Mouse (Mus musculus) central nervous system, embryonic 18 days (tissue): ENCODE data around the gene Ripor1. TPM values are rescaled to one million over a fixed set of nuclear protein-coding genes. Genes with fewer than 3 reads are reported as not detected.

ENCODE experiments used
- polyA plus RNA-seq: library from polyadenylated mRNA; depleted of rRNA; stranded (reverse); fragments of >200 nt; gene quantifications from 2 replicates; pipeline ENCODE4 v1.2.3, GENCODE M21; 2012; rRNA removed

Gene Ripor1
- polyA plus RNA-seq: 28.1 and 32.8 TPM in 2 replicates

GRCm38 (mm10) chr8:105604804-105605381 is at the start of gene Ripor1:
Gene Ripor1, plus strand, starts transcription at chr8:105605255.

GRCm38 (mm10) chr8:105565952-105566702 is 38.9 kb upstream of the Ripor1 start, which contains the start of gene Atp6v0d1:
Gene Atp6v0d1, minus strand, starts transcription at chr8:105566047.

GRCm38 (mm10) chr8:105636018-105636962 is 31.2 kb downstream of the Ripor1 start, which contains the start of gene Ctcf:
Gene Ctcf, plus strand, starts transcription at chr8:105636568.

GRCm38 (mm10) chr8:105636963-105637510 is 32.0 kb downstream of the Ripor1 start, which contains the start of gene Agrp:
Gene Agrp, minus strand, starts transcription at chr8:105637393.

Other genes starting within 250 kb of the Ripor1 start
- gene Plekhg4, start 232.0 kb upstream of the Ripor1 start, polyA plus RNA-seq: 14.5 and 17.4 TPM in 2 replicates
- gene Kctd19, start 191.8 kb upstream of the Ripor1 start, polyA plus RNA-seq: 0.04 and 0.09 TPM in 2 replicates
- 0.47 and 0.82 TPM in 2 replicates for gene Lrrc36, start 191.7 kb upstream of the Ripor1 start, polyA plus RNA-seq
- 99.4 and 162 TPM in 2 replicates for gene Tppp3, start 133.7 kb upstream of the Ripor1 start, polyA plus RNA-seq
- gene Zdhhc1, start 108.4 kb upstream of the Ripor1 start, polyA plus RNA-seq: 38.3 and 39.3 TPM in 2 replicates
- gene Hsd11b2, start 86.5 kb upstream of the Ripor1 start, polyA plus RNA-seq: 0.85 and 3.1 TPM in 2 replicates
- 254 and 273 TPM in 2 replicates for gene Atp6v0d1, start 39.2 kb upstream of the Ripor1 start, polyA plus RNA-seq
- gene Ctcf, start 31.3 kb downstream of the Ripor1 start, polyA plus RNA-seq: 38.3 and 40.0 TPM in 2 replicates
- gene Agrp, start 32.1 kb downstream of the Ripor1 start, polyA plus RNA-seq: 0.79 and 0.87 TPM in 2 replicates
- 21.1 TPM in 2 replicates for gene Carmil2, start 81.0 kb downstream of the Ripor1 start, polyA plus RNA-seq
- 53.7 and 57.3 TPM in 2 replicates for gene Acd, start 95.8 kb downstream of the Ripor1 start, polyA plus RNA-seq
- gene Pard6a, start 95.9 kb downstream of the Ripor1 start, polyA plus RNA-seq: 50.9 and 51.0 TPM in 2 replicates
- 0.12 and 0.31 TPM in 2 replicates for gene 4933405L10Rik, start 102.4 kb downstream of the Ripor1 start, polyA plus RNA-seq
- 22.4 and 25.1 TPM in 2 replicates for gene Enkd1, start 103.0 kb downstream of the Ripor1 start, polyA plus RNA-seq
- 51.6 and 57.3 TPM in 2 replicates for gene Gfod2, start 153.4 kb downstream of the Ripor1 start, polyA plus RNA-seq
- gene Ranbp10, start 222.1 kb downstream of the Ripor1 start, polyA plus RNA-seq: 28.2 and 30.4 TPM in 2 replicates
- gene Tsnaxip1, start 222.5 kb downstream of the Ripor1 start, polyA plus RNA-seq: 0.36 and 0.80 TPM in 2 replicates
- gene Cenpt, start 248.0 kb downstream of the Ripor1 start, polyA plus RNA-seq: 81.1 and 83.5 TPM in 2 replicates
- gene Thap11, start 249.9 kb downstream of the Ripor1 start, polyA plus RNA-seq: 59.8 and 61.2 TPM in 2 replicates